Mouse (Mus musculus): ENCODE data around the gene Armc9.
A peak's percentile ranks its signal among the peaks of the same experiment; 100 is the strongest.

Armc9 gene

GRCm38 (mm10) chr1:86277055-86277454, 122.5 kb downstream of the Armc9 start:
- DNase-seq (ENCODE audit: low spot score in 2 of 2): no peak

GRCm38 (mm10) chr1:86281781-86282536, 127.4 kb downstream of the Armc9 start:
- peak in 1 of 2 experiments; percentile 71 for DNase-seq (ENCODE audit: low spot score in 2 of 2)

GRCm38 (mm10) chr1:86284101-86284500, 129.5 kb downstream of the Armc9 start:
- DNase-seq (ENCODE audit: low spot score in 2 of 2): no peak

- DNase-seq (ENCODE audit: low spot score in 2 of 2): no peak
Observed at GRCm38 (mm10) chr1:86285295-86285694, 130.7 kb downstream of the Armc9 start.

- DNase-seq (ENCODE audit: low spot score in 2 of 2): no peak
Observed at GRCm38 (mm10) chr1:86287473-86287872, 132.9 kb downstream of the Armc9 start.

GRCm38 (mm10) chr1:86290452-86290851, 135.9 kb downstream of the Armc9 start:
- DNase-seq (ENCODE audit: low spot score in 2 of 2): no peak

- no peak for DNase-seq (ENCODE audit: low spot score in 2 of 2)
Observed at GRCm38 (mm10) chr1:86293091-86293490, 138.5 kb downstream of the Armc9 start.

GRCm38 (mm10) chr1:86293868-86294267, 139.3 kb downstream of the Armc9 start:
- DNase-seq (ENCODE audit: low spot score in 2 of 2): no peak

GRCm38 (mm10) chr1:86294472-86294871, 139.9 kb downstream of the Armc9 start:
- DNase-seq (ENCODE audit: low spot score in 2 of 2): no peak

GRCm38 (mm10) chr1:86300093-86300492, 145.5 kb downstream of the Armc9 start:
- DNase-seq (ENCODE audit: low spot score in 2 of 2): no peak

- DNase-seq (ENCODE audit: low spot score in 2 of 2): no peak
Observed at GRCm38 (mm10) chr1:86300731-86301130, 146.2 kb downstream of the Armc9 start.

- no peak for DNase-seq (ENCODE audit: low spot score in 2 of 2)
Observed at GRCm38 (mm10) chr1:86301221-86302091, 146.9 kb downstream of the Armc9 start.

GRCm38 (mm10) chr1:86302532-86302931, 148.0 kb downstream of the Armc9 start, which contains the start of gene B3gnt7:
TSS of gene B3gnt7 (plus strand) at chr1:86302832.
- no peak for DNase-seq (ENCODE audit: low spot score in 2 of 2)

- DNase-seq (ENCODE audit: low spot score in 2 of 2): peak in 1 of 2 experiments; percentile 33
Observed at GRCm38 (mm10) chr1:86303063-86303872, 148.7 kb downstream of the Armc9 start.

- no peak for DNase-seq (ENCODE audit: low spot score in 2 of 2)
Observed at GRCm38 (mm10) chr1:86303873-86304250, 149.3 kb downstream of the Armc9 start.

- DNase-seq (ENCODE audit: low spot score in 2 of 2): no peak
Observed at GRCm38 (mm10) chr1:86306686-86307085, 152.1 kb downstream of the Armc9 start.

GRCm38 (mm10) chr1:86307177-86307762, 152.7 kb downstream of the Armc9 start:
- no peak for DNase-seq (ENCODE audit: low spot score in 2 of 2)

GRCm38 (mm10) chr1:86307871-86308641, 153.5 kb downstream of the Armc9 start:
- no peak for DNase-seq (ENCODE audit: low spot score in 2 of 2)

- DNase-seq (ENCODE audit: low spot score in 2 of 2): no peak
Observed at GRCm38 (mm10) chr1:86309270-86309833, 154.8 kb downstream of the Armc9 start.

- DNase-seq (ENCODE audit: low spot score in 2 of 2): no peak
Observed at GRCm38 (mm10) chr1:86310536-86311310, 156.1 kb downstream of the Armc9 start.
